Mouse (Mus musculus): ENCODE results near the gene Olfr1065.

The Olfr1065 gene

DNA sequence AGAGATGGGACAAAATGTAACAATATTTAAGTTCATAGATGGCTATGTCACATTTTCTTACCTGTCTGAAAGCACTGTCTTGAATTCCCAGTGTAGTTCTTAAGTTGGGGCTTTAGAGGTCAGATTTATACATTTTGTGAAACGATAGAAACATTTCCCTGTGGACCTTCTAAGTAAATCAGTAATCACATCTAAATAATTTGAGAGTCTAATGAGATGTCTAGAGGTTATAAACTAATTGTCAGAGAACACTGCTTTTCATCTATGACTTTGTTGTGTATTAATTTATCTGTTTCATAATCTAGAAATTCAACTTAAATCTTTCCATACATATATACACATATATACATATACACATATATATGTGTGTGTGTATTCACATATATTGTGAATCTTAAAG lies at the start of gene Olfr1065:
TSS of gene Olfr1065 (minus strand) at position 101 of the 400 bp plus-strand sequence.
- 64% methylated on average over 1 of the region's 1 CpGs for WGBS

DNA sequence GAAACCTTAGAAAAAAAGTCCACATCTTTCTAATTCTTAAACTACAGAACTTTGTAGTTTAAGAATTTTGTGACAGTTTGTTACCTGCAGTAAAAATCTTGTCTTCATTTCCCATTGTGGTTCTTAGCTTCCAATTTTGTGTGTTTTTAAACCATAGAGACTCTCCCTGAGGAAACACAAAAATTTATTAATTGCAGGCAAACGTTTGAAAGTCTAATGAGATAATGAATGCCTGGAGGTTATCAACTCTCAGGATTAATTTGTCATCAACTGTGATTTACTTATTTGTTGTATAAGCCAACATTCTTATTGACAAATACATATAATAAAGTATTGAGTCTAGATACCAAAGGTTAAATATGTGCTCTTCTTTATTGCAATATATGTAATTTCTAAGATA lies 36.9 kb upstream of the Olfr1065 start, which contains the start of gene Olfr228:
TSS of gene Olfr228 (minus strand) at position 101 of the 400 bp plus-strand sequence.
- WGBS: 43% methylated on average over 1 of the region's 1 CpGs

DNA sequence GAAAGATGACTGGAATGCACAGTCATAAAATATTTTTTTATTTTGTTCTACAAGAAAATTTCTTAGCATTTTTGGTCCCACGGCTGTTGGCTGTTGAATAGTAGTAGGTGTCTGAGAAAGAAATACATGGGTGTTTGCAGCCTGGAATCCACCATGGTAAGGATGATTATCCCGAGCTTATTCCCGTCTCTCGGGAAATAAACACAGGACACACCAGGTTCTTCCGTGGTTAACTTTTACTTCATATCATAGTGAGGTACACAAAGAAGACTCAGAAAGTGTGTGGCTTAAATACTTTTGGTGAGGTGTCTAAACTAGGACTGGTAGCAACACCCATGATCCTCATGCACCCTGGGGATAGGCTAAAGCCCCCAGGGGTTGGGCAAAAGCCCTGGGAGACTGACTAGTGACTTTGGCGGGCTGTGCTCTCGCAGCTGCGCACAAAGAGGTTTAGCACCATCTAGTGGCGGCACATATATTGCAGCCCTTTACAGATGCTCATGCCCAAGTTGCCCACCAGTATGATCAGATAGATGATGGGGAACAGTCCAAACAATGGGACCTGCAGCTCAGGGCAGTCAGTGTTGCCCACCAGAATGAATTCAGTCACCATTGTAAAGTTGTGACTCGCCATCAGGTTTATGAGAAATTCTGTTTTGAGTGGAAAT lies 14.2 kb upstream of the Olfr1065 start:
- 32% methylated on average over 10 of the region's 10 CpGs for WGBS

DNA sequence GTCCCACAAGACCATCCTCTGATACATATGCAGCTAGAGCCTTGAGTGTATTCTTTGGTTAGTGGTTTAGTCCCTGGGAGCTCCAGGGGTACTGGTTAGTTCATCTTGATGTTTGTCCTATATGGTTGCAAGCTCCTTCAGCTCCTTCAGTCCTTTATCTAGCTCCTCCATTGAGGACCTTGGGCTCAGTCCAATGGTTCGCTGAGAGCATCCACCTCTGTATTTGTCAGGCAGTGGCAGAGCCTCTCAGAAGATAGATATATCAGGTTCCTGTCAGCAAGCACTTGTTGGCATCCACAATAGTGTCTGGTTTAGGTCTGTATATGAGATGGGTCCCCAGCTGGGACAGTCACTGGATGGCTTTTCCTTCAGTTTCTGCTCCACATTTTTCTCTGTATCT lies 10.0 kb upstream of the Olfr1065 start:
- 88% methylated on average over 1 of the region's 1 CpGs for WGBS

DNA sequence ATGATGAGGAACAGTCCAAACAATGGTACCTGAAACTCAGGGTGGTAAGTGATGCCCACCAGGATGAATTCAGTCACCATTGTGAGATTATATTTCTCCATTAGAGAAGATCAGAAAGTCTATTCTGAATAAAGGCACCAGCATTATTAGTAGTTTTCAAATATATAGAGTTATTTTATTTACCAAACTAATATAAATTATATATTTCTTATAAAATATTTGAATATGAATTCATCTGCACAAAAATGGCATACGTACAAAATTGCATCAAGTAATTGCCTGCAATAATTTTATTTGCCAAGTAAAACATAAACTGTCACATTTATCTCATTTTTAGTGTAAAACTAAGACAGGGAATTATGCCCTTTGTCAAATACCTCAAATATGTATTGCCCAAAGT lies 5.8 kb upstream of the Olfr1065 start, which contains the start of gene Olfr1066:
TSS of gene Olfr1066 (minus strand) at position 101 of the 400 bp plus-strand sequence.
- WGBS: 88% methylated on average over 1 of the region's 1 CpGs

- 73% methylated on average over 1 of the region's 1 CpGs for WGBS
Measured at GRCm38 (mm10) chr2:86442101-86442500, 8.3 kb downstream of the Olfr1065 start.

- 84% methylated on average over 8 of the region's 8 CpGs for WGBS
Measured at GRCm38 (mm10) chr2:86428511-86428910, 21.9 kb downstream of the Olfr1065 start.

GRCm38 (mm10) chr2:86426649-86427048 lies 23.7 kb downstream of the Olfr1065 start, which contains the start of gene Olfr1062:
Gene Olfr1062 (minus strand): TSS chr2:86426749.

DNA sequence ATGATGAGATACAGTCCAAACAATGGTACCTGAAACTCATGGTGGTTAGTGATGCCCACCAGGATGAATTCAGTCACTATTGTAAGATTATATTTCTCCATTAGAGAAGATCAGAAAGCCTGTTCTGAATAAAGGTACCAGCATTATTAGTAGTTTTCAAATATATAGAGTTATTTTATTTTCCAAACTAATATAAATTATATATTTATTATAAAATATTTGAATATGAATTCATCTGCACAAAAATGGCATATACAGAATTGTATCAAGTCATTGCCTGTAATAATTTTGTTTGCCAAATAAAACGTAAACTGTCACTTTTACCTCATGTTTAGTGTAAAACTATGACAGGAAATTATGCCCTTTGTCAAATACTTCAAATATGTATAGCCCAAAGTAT lies 36.4 kb downstream of the Olfr1065 start, which contains the start of gene Olfr1061:
TSS of gene Olfr1061 (minus strand) at position 101 of the 400 bp plus-strand sequence.
- 83% methylated on average over 1 of the region's 1 CpGs for WGBS

DNA sequence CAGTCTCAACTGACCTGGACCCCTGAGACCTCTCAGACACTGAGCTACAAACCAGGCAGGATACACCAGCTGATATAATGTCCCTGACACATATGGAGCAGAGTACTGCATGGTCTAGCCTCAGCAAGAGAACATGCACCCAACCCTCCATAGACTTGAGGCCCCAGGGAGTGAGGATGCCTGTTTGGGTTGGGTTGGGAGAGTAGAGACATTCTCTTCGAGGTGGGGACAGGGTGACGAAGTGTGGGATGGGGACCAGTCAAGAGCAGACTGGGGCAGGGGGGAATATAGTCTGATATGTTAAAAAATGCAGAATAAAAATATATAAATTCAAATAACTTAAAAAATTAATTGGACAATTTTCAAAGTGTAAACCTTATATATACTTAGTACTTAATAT lies 55.3 kb downstream of the Olfr1065 start:
- WGBS: 94% methylated on average over 2 of the region's 2 CpGs
